Mouse (Mus musculus): ENCODE data around the gene Cggbp1.

DNA sequence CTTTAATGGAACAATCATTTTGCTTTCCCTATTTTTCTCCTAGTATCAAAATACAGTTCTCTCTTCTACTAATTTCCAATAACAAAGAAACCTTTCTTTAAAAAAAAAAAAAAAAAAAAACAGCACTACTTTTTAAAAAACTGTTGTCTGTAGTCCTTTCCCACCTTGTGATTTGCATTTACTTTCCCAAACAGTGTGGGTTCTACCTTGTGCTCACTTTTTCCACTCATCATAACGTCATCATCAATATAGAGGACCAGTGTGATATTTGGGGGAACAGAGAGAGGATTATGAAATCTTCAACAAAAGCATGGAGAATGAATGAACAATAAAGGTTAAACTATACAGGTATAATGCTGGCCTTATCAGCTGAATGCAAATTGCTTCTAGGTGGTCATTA, 27.3 kb upstream of the Cggbp1 start:
- TF ChIP-seq CTCF (IDR thresholded peaks at IDR 0.05; ENCODE audit: insufficient read depth, low read length): no peak
- TF ChIP-seq POLR2A (IDR thresholded peaks at IDR 0.05; ENCODE audit: borderline replicate concordance, extremely low read depth, low read depth, low read length): no peak

Measured in lung, adult 2 months (tissue).